Mouse (Mus musculus) forebrain, embryonic 11.5 days (tissue): ENCODE results near the gene Gm3625. TPM values are rescaled to one million over a fixed set of nuclear protein-coding genes. Genes with fewer than 3 reads are reported as not detected.

Source experiments
- ATAC-seq: fragments of 200-750 bp; cut with Nextera tagmentation; replicated peaks from 2 replicates; pipeline ENCODE4 v1.8.0; 2017; ENCODE audit warnings: moderate TSS enrichment; ENCODE audit not compliant: low FRiP score
- DNase-seq: peaks from one replicate; pipeline ENCODE4 v3.0.0-alpha.2; 2017; ENCODE audit warnings: low spot score
- H3K27ac ChIP-seq: fragments of 300-500 bp; sonication (generic); 2 replicates; pipeline ENCODE4 v1.5.1; 2014; ENCODE audit warnings: low read depth, low read length
- H3K27me3 ChIP-seq: fragments of 300-500 bp; sonication (generic); 2 replicates; pipeline ENCODE4 v1.6.1; 2014; ENCODE audit warnings: mild to moderate bottlenecking, low read length, mixed read lengths; ENCODE audit not compliant: control insufficient read depth, insufficient read depth
- H3K36me3 ChIP-seq: fragments of 300-500 bp; sonication (generic); 2 replicates; pipeline ENCODE4 v1.6.1; 2014; ENCODE audit warnings: mild to moderate bottlenecking, low read length, moderate library complexity, mixed read lengths; ENCODE audit not compliant: control insufficient read depth, insufficient read depth
- H3K4me1 ChIP-seq: fragments of 300-500 bp; sonication (generic); replicated peaks from 2 replicates; pipeline ENCODE4 v1.6.1; 2014; ENCODE audit warnings: low read length, mixed read lengths; ENCODE audit not compliant: control insufficient read depth, insufficient read depth
- H3K4me2 ChIP-seq: fragments of 300-500 bp; sonication (generic); 2 replicates; pipeline ENCODE4 v1.6.1; 2014; ENCODE audit warnings: low read depth, mild to moderate bottlenecking, low read length, moderate library complexity, mixed read lengths; ENCODE audit not compliant: severe bottlenecking
- H3K4me3 ChIP-seq: fragments of 300-500 bp; sonication (generic); 2 replicates; pipeline ENCODE4 v1.5.1; 2014; ENCODE audit warnings: low read depth, low read length
- H3K9ac ChIP-seq: fragments of 300-500 bp; sonication (generic); 2 replicates; pipeline ENCODE4 v1.6.1; 2014; ENCODE audit warnings: low read length
- H3K9me3 ChIP-seq: fragments of 300-500 bp; sonication (generic); 2 replicates; pipeline ENCODE4 v1.6.1; 2016; ENCODE audit warnings: low read length, mixed read lengths; ENCODE audit not compliant: control insufficient read depth
- WGBS: fragments of 180-500 bp; shearing (Covaris S2); extraction: QIAGEN DNeasy Blood & Tissue Kit; methylation state at CpG from one replicate; pipeline ENCODE4 v1.1.7; 2014; 5-methylcytosine and 5-hydroxymethylcytosine counted together
- polyA plus RNA-seq: library from polyadenylated mRNA; unstranded; fragments of >200 nt; fragmentation: Nextera tagmentation; extraction: Ambion mirVana; gene quantifications from 2 replicates; pipeline ENCODE4 v1.2.1, GENCODE M21; 2014

Gm3625 gene
- polyA plus RNA-seq, 1 experiment from 2014 or later = not detected

DNA sequence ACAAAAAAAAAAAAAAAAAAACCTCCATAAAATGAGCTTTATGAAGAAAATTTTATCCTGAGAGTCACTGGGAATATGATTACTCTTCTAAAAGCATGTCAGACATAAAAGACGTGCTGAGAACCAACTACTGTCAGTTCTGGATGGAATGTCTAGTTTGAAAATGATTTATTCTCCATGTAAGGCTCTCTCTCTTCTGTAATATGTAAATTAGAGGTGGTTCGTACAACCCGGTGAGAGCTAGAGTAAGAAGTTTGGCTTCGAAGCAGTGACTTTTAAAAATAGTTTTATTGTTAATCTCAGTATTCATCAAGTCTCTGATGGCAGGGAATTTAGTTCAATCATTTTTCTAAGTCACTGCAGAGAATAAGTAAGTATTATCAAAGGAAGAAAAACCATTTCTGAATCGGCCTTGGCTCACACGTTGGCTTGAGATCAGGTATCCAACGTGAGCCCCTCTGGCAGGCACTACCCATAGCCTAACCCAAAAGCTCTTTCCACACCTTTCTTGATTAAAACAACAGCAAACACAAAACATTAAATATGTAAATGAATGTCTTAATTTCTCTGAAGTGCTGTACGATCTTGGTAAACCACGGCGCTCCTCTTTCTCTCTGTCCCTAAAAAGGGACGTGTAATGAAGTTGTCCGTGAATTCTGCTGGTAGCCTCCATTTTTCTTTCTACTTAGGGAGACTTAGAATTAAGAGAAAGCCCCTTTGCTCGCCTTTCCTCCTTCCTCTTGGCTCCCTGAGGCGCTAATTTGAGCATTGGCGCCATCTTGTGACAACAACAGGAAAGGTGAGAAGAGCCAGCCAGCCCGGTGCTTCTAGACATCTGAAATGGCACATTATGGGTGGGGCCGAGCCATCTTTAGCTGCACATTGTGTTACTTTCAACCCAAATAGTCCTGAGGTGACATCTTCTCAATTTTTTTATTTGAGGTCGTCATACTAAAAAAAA is 44.4 kb downstream of the Gm3625 start:
- Histone ChIP-seq H3K9me3 (no peaks in the 10 kb centered on the region), H3K4me1 (no peaks in the 10 kb centered on the region), H3K27ac (no peak overlapping the region), H3K4me3 (no peak overlapping the region), H3K36me3 (no peaks in the 10 kb centered on the region), H3K9ac (peak overlapping the region; percentile 27; the same call in 1 of the 2 replicates), H3K27me3 (no peaks in the 10 kb centered on the region), H3K4me2 (no peak overlapping the region)
- 25% methylated on average over 18 of the region's 18 CpGs for WGBS
- DNase-seq = peak; percentile 85
- ATAC-seq = peak; percentile 71; the same call in 1 of the 2 replicates

- H3K9ac ChIP-seq = no peak overlapping the region
- no peak for ATAC-seq
- no peak overlapping the region for H3K4me2 ChIP-seq
- H3K27me3 ChIP-seq = no peaks in the 10 kb centered on the region
- no peaks in the 10 kb centered on the region for H3K36me3 ChIP-seq
- WGBS = 72% methylated on average over 14 of the region's 14 CpGs
- no peak overlapping the region for H3K4me3 ChIP-seq
- H3K27ac ChIP-seq = no peak overlapping the region
- no peak for DNase-seq
- no peaks in the 10 kb centered on the region for H3K4me1 ChIP-seq
- no peaks in the 10 kb centered on the region for H3K9me3 ChIP-seq
Measured at GRCm38 (mm10) chr12:4547557-4547956, 45.2 kb downstream of the Gm3625 start.

DNA sequence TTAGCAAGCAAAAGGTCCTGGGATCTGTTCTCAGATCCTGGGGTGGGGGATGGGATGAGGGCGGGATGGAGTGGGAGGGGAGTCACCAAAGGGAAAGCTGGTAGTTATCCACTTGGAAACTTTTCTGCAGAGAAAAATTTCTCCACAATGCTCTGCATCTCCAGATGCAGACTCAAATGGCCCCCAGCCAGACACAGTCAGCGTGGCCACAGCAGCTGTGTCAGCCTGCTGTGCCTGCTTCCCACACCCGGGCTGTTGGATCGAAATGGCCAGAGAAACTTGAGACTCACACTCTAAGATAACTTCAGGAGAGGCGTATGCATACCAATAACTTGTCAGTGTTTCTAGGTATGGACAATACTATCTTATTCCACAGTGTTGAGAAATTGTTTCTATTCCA is 46.2 kb downstream of the Gm3625 start:
- Histone ChIP-seq H3K4me1 (no peaks in the 10 kb centered on the region), H3K4me3 (no peak overlapping the region), H3K27me3 (no peaks in the 10 kb centered on the region), H3K9ac (no peak overlapping the region), H3K27ac (no peak overlapping the region), H3K4me2 (no peak overlapping the region), H3K36me3 (no peaks in the 10 kb centered on the region), H3K9me3 (no peaks in the 10 kb centered on the region)
- ATAC-seq (no peak), DNase-seq (no peak)
- 82% methylated on average over 5 of the region's 5 CpGs for WGBS

- H3K36me3 ChIP-seq = no peaks in the 10 kb centered on the region
- no peak for ATAC-seq
- no peaks in the 10 kb centered on the region for H3K4me1 ChIP-seq
Measured at GRCm38 (mm10) chr12:4545425-4545824, 47.3 kb downstream of the Gm3625 start.

GRCm38 (mm10) chr12:4544400-4544919 is 48.3 kb downstream of the Gm3625 start:
- Histone ChIP-seq H3K4me2 (no peak overlapping the region), H3K36me3 (no peaks in the 10 kb centered on the region), H3K9me3 (no peaks in the 10 kb centered on the region), H3K27ac (no peak overlapping the region), H3K9ac (no peak overlapping the region), H3K4me1 (no peaks in the 10 kb centered on the region), H3K27me3 (no peaks in the 10 kb centered on the region), H3K4me3 (no peak overlapping the region)
- DNase-seq (no peak), ATAC-seq (no peak)
- 90% methylated on average over 5 of the region's 5 CpGs for WGBS

More at GRCm38 (mm10) chr12:4545425-4545824, 47.3 kb downstream of the Gm3625 start:
- DNase-seq = no peak
- Histone ChIP-seq H3K27me3 (no peaks in the 10 kb centered on the region), H3K4me3 (no peak overlapping the region), H3K9me3 (no peaks in the 10 kb centered on the region), H3K9ac (no peak overlapping the region), H3K27ac (no peak overlapping the region), H3K4me2 (no peak overlapping the region)

Other genes starting within 250 kb of the Gm3625 start
- gene Ncoa1, start 115.7 kb downstream of the Gm3625 start, polyA plus RNA-seq = 9.0 and 9.2 TPM in 2 replicates
- gene Itsn2, start 289 bp downstream of the Gm3625 start, polyA plus RNA-seq = 18.5 and 19.3 TPM in 2 replicates
- 0.65 and 0.97 TPM in 2 replicates for gene Fam228a, start 145.5 kb upstream of the Gm3625 start, polyA plus RNA-seq
- 4.2 and 4.9 TPM in 2 replicates for gene Pfn4, start 176.1 kb upstream of the Gm3625 start, polyA plus RNA-seq
- 2.2 and 4.2 TPM in 2 replicates for gene Fam228b, start 176.3 kb upstream of the Gm3625 start, polyA plus RNA-seq
- gene Sf3b6, start 224.6 kb upstream of the Gm3625 start, polyA plus RNA-seq = 330 and 365 TPM in 2 replicates
- 5.2 and 6.1 TPM in 2 replicates for gene Fkbp1b, start 248.7 kb upstream of the Gm3625 start, polyA plus RNA-seq